Mouse (Mus musculus) heart, postnatal 4 days (tissue): ENCODE measurements around the gene Gm20820. TPM values are rescaled to one million over a fixed set of nuclear protein-coding genes. Genes with fewer than 3 reads are reported as not detected.
"Not testable (repeated sequence)": the region's sequence is repeated elsewhere in the genome, so short reads cannot be mapped to it uniquely, and the experiment has no call there.

Experiments used
- DNase-seq: peaks from one replicate; pipeline ENCODE4 v3.0.0; 2021
- total RNA-seq, 2 experiments: library from RNA; stranded (reverse); gene quantifications; 2 replicates each; pipeline ENCODE4 v1.2.3; 2021

The Gm20820 gene
- total RNA-seq: not detected

- DNase-seq: not testable (repeated sequence)
These were observed at the start of gene Gm20820 for GRCm38 (mm10) chrY:86061472-86061871. Gm20820 (plus strand) TSS chrY:86061772.
